In genomic region chr1:152618381-152618780, GRCm38 (mm10) we compare ENCODE assay signal across 11 mouse cellular contexts.
DNase-seq lines count a peak whose midpoint lies in the region; ATAC-seq and TF ChIP-seq lines count a peak whose summit lies in the region.
"Had no signal": no experiment of that assay in that cellular context is flagged by ENCODE, and none has a peak within 500 bp of the region (broad histone marks: within the 10 kb centered on the region; RNA-seq: fewer than 3 reads in every experiment).

No protein-coding gene starts in this region.

- peak; percentile 44 for TF ChIP-seq CTCF in hindbrain, postnatal 0 days (IDR thresholded peaks at IDR 0.05; ENCODE audit: low read depth)
- TF ChIP-seq CTCF in G1E (IDR thresholded peaks at IDR 0.05; ENCODE audit: low read depth, low read length): peak; percentile 24; the same call in 1 of the 2 replicates
- TF ChIP-seq CTCF in brain, embryonic 14.5 days (IDR thresholded peaks at IDR 0.05; ENCODE audit: borderline replicate concordance, extremely low read depth, insufficient read depth, insufficient read length): peak; percentile 34; the same call in 1 of the 2 replicates

- DNase-seq in hindbrain, postnatal 0 days (ENCODE audit: low spot score): no peak
- no peak for DNase-seq in hindbrain, embryonic 14.5 days (ENCODE audit: low spot score)
- DNase-seq in lung, postnatal 10 days: no peak
- DNase-seq in G1E (ENCODE audit: low spot score): no peak
- DNase-seq in brain, embryonic 14.5 days (ENCODE audit: low read depth): no peak
- DNase-seq in frontal cortex, postnatal 14 days (ENCODE audit: low spot score in 2 of 2): no peak
- no peak for DNase-seq in urinary bladder, postnatal 36 days (ENCODE audit: low spot score in 2 of 2)
- DNase-seq: adrenal gland, adult 2 months had no signal

- TF ChIP-seq POLR2A in brain, embryonic 14.5 days (IDR thresholded peaks at IDR 0.05; ENCODE audit: borderline replicate concordance, extremely low read depth, insufficient read depth, insufficient read length, poor library complexity, severe bottlenecking): no peak

- H3K9ac ChIP-seq in hindbrain, postnatal 0 days (replicated peaks; ENCODE audit: low read length): no peak overlapping the region
- no peak overlapping the region for H3K9ac ChIP-seq in hindbrain, embryonic 14.5 days
- H3K9ac ChIP-seq in lung, embryonic 15.5 days: no peak overlapping the region
- H3K9ac ChIP-seq: limb, embryonic 12.5 days; stomach, embryonic 15.5 days had no signal

- H3K36me3 ChIP-seq in hindbrain, postnatal 0 days (ENCODE audit: insufficient read depth, low read length): no peaks in the 10 kb centered on the region
- no peaks in the 10 kb centered on the region for H3K36me3 ChIP-seq in hindbrain, embryonic 14.5 days (replicated peaks; ENCODE audit: control insufficient read depth, insufficient read depth)
- H3K36me3 ChIP-seq in lung, embryonic 15.5 days: no peaks in the 10 kb centered on the region
- no peaks in the 10 kb centered on the region for H3K36me3 ChIP-seq in G1E (replicated peaks)
- H3K36me3 ChIP-seq: stomach, embryonic 15.5 days had no signal

- H3K27me3 ChIP-seq in hindbrain, postnatal 0 days (ENCODE audit: insufficient read depth, low read length): no peaks in the 10 kb centered on the region
- H3K27me3 ChIP-seq in hindbrain, embryonic 14.5 days (ENCODE audit: control insufficient read depth, insufficient read depth, low read length): no peaks in the 10 kb centered on the region
- H3K27me3 ChIP-seq in lung, embryonic 15.5 days: no peaks in the 10 kb centered on the region
- H3K27me3 ChIP-seq in G1E (ENCODE audit: insufficient read depth, low read length): 0 out of 2 replicates have a peak, but pooled peaks cover 2% of the 10 kb centered on the region
- H3K27me3 ChIP-seq: limb, embryonic 12.5 days; stomach, embryonic 15.5 days had no signal

- no peaks in the 10 kb centered on the region for H3K9me3 ChIP-seq in hindbrain, postnatal 0 days (ENCODE audit: low read length)
- H3K9me3 ChIP-seq in hindbrain, embryonic 14.5 days (ENCODE audit: control insufficient read depth, low read length): no peaks in the 10 kb centered on the region
- H3K9me3 ChIP-seq in lung, embryonic 15.5 days: no peaks in the 10 kb centered on the region
- peaks cover 9% of the 10 kb centered on the region for H3K9me3 ChIP-seq in G1E (replicated peaks)
- H3K9me3 ChIP-seq: stomach, embryonic 15.5 days had no signal

- no peak overlapping the region for H3K27ac ChIP-seq in hindbrain, postnatal 0 days
- H3K27ac ChIP-seq in hindbrain, embryonic 14.5 days: no peak overlapping the region
- H3K27ac ChIP-seq in lung, embryonic 15.5 days: peak overlapping the region; percentile 77
- H3K27ac ChIP-seq: limb, embryonic 12.5 days had no signal

- H3K4me1 ChIP-seq in hindbrain, postnatal 0 days (ENCODE audit: insufficient read depth, low read length): no peaks in the 10 kb centered on the region
- H3K4me1 ChIP-seq in hindbrain, embryonic 14.5 days (replicated peaks; ENCODE audit: control insufficient read depth, insufficient read depth, low read length): no peaks in the 10 kb centered on the region
- peaks cover 55% of the 10 kb centered on the region for H3K4me1 ChIP-seq in lung, embryonic 15.5 days
- H3K4me1 ChIP-seq in G1E (ENCODE audit: insufficient read depth, low read depth, low read length): peaks cover 2% of the 10 kb centered on the region; the same call in 1 of the 2 replicates

- no peak overlapping the region for H3K4me2 ChIP-seq in hindbrain, postnatal 0 days (ENCODE audit: low read depth, low read length)
- no peak overlapping the region for H3K4me2 ChIP-seq in hindbrain, embryonic 14.5 days (replicated peaks)
- H3K4me2 ChIP-seq in lung, embryonic 15.5 days: no peak overlapping the region
- H3K4me2 ChIP-seq: limb, embryonic 12.5 days; stomach, embryonic 15.5 days had no signal

- ATAC-seq in hindbrain, postnatal 0 days: no peak
- no peak for ATAC-seq in hindbrain, embryonic 14.5 days (ENCODE audit: low FRiP score)
- no peak for ATAC-seq in lung, embryonic 15.5 days (ENCODE audit: borderline replicate concordance, extremely low read depth, low FRiP score, low TSS enrichment)
- no peak for ATAC-seq in G1E (ENCODE audit: extremely low read depth, insufficient number of reproducible peaks, low FRiP score, poor library complexity, severe bottlenecking)

- no peak overlapping the region for H3K4me3 ChIP-seq in hindbrain, postnatal 0 days (ENCODE audit: low read length)
- H3K4me3 ChIP-seq in hindbrain, embryonic 14.5 days (replicated peaks; ENCODE audit: low read length): no peak overlapping the region
- no peak overlapping the region for H3K4me3 ChIP-seq in lung, embryonic 15.5 days
- H3K4me3 ChIP-seq in G1E (ENCODE audit: low read depth, low read length): no peak overlapping the region
- H3K4me3 ChIP-seq: limb, embryonic 12.5 days; stomach, embryonic 15.5 days had no signal

- 53% methylated on average over 1 of the region's 1 CpGs for WGBS in hindbrain, postnatal 0 days
- WGBS in hindbrain, embryonic 14.5 days: 53% methylated on average over 1 of the region's 1 CpGs
- WGBS in lung, embryonic 15.5 days: 38% methylated on average over 1 of the region's 1 CpGs
